Mouse (Mus musculus) adrenal gland, postnatal 25 days (tissue): ENCODE measurements around the gene Ear6. TPM values are rescaled to one million over a fixed set of nuclear protein-coding genes. Genes with fewer than 3 reads are reported as not detected.
"Not testable (repeated sequence)": the region's sequence is repeated elsewhere in the genome, so short reads cannot be mapped to it uniquely, and the experiment has no call there.

Experiments used
- DNase-seq: peaks from one replicate; pipeline ENCODE4 v3.0.0; 2021; ENCODE audit warnings: mixed read lengths
- long read RNA-seq: library from polyadenylated mRNA; stranded (forward); transcript quantifications from one replicate; pipeline ENCODE4 v2.0.0, GENCODE M21; 2021
- total RNA-seq: library from RNA; stranded (reverse); gene quantifications from 2 replicates; pipeline ENCODE4 v1.2.3, GENCODE M21; 2021

The Ear6 gene
- not detected in 2 replicates for total RNA-seq
- long read RNA-seq, result 0 reads

DNA sequence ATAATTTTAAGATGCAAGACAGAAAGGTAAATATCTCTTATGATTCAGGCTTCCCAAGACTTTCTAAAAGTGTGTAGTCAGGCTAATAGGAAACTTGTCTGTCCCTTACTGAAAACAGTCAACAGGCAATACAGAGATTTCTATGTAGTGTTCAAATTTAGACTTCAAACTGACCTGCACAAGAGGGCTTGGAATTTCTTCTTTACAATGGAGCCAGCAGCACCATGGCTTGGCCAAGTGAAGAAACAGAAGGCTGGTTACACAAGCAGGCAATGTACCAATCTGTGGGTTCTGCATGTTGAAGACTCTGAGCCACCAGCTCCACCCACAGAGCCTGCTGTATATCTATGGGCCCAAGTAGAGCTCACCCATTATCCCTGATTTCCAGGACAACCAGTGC, at the start of gene Ear6:
Gene Ear6 (plus strand): TSS at position 301 of the 400 bp plus-strand sequence.
- no peak for DNase-seq

DNA sequence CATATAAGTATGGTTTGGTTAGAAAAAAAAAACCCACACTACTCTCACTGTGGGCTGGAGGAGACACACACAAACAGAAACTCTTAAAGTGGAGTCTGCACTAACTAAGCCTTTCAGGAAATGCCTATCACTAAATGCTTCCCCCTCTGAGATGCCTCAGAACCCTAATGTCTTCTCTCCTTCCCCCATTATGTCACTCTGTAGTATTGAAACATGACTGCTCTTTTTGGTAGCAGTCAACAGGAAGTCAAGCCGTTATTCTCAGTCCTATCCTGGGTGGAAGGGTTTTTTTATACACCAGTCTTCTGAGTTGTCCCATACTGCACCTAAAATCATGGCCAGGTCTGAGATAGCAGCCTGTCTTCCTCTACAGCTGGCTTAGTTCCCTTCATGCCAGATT, 26.9 kb upstream of the Ear6 start:
- no peak for DNase-seq

DNA sequence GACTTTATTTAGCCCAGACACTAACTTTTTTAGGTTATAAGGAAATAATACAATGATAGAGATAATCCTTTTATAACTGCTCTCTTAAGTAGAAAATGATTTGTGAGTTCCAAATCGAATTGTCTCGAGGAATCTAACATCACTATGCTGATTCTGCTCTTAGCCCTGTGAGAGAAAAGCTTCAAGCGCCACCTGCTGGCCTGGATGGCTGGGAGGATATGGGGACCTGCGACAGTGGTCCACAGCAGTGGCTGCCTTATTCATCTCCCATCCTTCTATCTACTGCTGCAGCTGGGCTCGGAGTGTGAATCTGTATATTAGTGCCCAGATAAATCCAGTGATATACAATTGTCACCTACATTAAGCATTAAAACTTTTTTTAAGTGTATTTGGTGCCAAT, 25.7 kb upstream of the Ear6 start:
- DNase-seq, result peak; percentile 34

DNA sequence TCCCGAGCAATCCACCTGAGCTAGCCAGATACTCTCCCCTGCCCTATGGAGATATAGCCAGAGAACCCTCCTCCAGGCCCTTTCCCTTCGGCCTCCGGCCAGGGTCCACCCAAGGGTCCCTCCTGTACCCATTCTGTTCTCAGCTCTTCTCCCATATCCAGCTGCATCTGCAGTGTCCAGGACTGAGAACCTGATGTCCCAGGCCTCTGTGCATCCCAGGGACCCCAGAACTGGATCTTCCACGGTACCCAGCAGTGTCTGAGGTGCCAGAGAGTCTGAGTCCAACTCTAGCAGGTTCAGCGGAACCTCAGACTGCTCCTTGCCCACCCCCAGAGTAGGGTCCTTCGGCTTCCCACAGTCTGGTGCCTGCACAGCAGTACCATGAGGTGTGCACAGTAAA, 24.3 kb upstream of the Ear6 start:
- no peak for DNase-seq

DNA sequence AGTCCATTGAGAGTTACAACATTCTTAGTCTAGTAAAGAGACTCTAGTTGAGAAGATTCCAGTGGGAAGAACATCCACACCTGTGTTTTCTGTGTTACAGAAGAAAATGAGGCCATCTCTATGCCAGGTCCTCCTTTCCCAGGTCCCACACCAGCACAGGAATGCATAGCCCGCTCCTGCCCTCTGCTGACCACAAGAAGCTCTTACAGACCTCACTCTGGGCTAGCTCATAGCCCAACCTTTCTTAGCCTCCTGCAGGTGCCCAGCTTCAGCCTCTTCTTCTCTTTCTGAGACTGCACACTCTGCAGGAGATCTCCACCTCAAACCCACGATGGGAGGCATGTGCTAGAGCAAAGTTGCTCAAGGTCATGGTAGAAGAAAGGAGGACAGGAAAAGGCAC, 15.0 kb upstream of the Ear6 start:
- not testable (repeated sequence) for DNase-seq

DNA sequence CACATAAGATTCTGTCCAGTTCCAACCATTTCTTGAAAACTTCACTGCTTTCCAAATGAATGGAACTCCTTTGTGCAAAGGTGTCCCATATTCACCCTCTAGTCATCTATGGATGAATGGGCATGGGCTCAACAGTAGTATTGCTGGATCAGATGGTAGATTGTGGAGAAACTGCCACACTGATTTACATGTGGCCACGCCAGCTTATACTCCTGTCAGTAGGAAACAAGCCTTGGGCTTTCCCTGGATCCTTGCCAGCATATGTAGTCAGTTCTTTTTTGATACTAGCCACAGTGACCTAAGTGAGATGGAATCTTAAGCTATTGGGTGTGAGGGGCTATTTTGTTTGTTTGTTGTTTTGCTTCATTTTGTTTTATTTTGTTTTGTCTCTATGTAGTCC, 11.2 kb upstream of the Ear6 start:
- no peak for DNase-seq

DNA sequence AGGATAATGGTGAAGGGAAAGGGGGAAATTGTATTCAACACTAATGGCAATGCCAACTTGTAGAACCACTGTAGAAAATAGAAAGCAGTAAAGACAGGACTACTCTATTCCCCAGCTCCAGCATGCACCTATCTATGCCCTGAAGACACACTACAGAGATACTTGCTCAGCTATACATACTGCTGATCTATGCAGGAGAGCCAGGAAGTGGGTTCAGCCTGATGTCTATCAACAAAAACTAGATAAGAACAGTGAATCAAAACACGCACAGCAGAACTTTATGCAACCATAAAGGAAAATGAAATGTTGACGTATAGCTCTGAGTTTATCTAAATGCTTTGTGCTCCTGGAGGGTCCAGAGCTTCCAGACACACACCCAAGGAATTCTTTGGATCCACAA, 10.7 kb upstream of the Ear6 start:
- DNase-seq, result no peak

DNA sequence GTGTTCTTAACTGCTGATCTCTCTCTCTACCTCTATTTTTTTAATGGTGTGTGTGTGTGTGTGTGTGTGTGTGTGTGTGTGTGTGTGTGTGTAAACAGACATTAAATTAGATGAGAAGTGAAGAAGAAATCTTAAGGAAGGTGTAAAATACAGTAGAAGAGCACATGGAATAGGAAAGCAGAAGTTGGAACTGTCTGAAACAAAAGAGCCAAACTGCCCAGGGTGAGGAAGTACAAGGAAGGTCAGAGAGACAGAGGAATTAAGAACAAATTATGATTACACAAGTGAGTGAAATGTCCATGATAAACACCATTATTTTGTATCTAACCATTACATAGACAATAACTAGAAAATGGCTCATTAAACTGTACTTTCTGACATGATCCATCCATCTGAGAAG, 9.6 kb upstream of the Ear6 start:
- DNase-seq, result no peak

DNA sequence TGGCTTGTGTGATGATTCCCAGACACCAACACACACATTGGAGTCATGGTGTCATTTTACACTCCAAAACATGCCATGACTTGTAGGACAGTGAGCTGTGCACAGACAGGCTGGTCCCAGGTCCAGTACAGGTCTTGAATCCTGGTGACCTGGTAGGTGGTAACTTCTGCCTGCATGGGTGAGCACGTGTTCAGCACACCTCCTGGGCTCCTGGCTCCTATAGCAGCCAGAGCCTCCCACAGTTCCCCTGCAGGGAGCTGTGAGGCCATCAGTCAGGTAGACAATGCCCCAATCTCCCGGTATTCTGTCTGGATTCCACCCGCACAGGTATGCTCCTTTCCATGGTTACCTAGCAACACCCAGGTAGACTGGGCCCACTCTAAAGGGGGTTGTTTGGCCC, 6.9 kb upstream of the Ear6 start:
- DNase-seq, result no peak

DNA sequence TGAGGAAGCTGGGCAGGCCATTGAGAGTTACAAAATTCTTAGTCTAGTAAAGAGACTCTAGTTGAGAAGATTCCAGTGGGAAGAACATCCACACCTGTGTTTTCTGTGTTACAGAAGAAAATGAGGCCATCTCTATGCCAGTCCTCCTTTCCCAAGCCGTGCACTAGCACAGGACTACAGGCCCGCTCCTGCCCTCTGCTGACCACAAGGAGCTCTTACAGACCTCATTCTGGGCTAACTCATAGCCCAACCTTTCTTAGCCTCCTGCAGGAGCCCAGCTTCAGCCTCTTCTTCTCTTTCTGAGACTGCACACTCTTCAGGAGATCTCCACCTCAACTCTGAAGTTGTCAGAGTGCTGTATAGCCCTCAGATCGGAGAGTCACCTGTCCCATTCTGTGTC, 2.5 kb upstream of the Ear6 start:
- not testable (repeated sequence) for DNase-seq

DNA sequence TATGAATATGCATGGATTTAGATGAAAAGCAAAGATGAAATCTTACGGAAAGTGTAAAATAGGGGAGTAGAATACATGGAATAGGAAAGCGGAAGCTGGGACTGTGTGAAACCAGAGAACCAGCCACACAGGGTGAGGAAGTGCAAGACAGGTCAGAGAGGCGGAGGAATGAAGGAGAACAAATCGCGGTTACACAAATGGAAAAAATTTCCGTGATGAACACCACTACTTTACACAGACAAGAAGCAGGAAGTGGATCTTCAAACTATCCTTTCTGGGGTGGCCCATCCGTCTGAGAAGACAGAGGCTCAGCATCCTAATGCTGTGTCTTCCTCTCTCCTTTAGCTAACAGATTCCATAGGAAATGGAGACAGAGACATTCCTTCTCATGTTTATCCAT, 1.8 kb downstream of the Ear6 start:
- not testable (repeated sequence) for DNase-seq

DNA sequence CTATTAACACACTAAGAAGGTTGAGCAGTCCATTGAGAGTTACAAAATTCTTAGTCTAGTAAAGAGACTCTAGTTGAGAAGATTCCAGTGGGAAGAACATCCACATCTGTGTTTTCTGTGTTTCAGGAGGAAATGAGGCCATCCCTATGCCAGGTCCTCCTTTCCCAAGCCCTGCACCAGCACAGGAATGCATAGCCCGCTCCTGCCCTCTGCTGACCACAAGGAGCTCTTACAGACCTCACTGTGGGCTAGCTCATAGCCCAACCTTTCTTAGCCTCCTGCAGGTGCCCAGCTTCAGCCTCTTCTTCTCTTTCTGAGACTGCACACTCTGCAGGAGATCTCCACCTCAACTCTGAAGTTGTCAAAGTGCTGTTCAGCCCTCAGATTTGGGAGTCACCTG, 10.1 kb downstream of the Ear6 start:
- peak; percentile 43 for DNase-seq

DNA sequence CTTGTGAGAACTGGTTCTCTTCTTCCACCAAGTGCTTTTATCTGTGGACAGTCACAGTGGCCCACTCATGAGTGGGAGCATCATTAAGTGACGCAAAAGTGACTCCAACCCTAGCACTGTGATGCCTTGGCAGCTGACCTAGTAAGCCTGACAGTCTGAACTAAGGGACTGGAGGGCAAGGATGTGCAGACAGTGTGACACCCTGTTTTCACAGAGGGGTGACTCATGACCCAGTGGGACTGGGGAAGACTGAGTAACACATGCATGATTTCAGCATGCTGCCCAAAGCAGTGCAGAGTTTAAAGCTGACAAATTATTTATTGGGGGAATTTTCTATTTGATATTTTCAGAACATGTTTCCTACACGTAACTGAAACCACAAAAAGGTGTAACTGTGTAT, 17.3 kb downstream of the Ear6 start:
- peak; percentile 24 for DNase-seq

DNA sequence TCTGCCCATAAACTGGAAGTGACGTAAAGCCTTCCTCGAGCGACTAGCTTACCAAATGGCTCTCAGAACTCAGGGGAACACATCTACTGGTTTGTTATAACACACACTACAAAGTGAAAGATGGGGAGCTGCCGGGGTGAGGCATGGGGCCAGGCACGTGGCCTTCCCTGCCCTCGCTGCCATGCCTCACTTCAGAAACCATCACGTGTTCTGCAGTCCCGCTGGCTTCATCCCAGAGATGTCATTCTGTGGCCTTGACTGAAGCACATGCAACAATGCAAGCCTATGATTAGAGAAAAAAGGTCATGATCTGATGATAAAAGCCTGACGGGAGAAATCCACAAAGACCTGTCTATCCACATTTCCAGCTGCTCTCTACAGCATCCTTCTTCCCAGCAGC, 18.2 kb downstream of the Ear6 start:
- peak; percentile 77 for DNase-seq

DNA sequence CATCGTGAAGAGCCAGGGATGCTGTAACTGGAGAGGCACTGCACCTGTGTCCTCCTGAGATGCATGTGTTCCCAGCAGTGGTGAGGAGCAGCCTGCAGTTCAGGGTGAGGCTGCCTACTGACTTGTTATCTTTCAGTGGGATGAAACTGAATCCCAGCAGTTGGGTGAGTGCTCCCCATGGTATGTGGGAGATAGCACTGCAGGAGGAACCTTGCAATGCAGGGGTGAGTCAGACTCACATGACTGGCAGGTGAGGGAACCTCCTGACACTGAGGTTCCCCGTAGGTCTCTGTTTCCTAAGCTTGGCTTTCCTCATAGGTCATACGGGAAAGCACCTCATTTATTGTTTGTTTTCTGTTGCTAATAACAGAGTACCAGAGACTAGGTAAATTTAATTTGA, 24.0 kb downstream of the Ear6 start:
- no peak for DNase-seq

DNA sequence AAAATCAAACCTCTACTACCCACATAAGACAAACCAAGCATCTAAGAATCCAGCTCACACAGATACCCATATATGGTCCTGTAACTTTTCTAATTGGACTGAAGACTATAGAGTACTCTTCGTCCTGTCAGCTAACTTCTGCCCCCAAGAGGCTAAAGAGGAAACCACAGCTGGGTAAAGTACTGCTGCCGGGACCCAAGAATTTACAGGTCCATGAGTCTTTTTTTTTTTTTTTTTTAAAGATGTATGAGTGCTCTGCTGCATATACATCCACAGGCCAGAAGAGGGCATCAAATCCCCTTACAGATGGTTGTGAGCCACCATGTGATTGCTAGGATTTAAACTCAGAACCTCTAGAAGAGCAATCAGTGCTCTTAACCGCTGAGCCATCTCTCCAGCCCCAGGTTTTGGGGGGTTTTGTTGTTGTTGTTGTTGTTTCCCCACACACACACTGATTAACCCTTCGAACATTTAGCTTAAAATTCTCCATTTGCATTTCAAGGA, 30.1 kb downstream of the Ear6 start:
- peak; percentile 55 for DNase-seq

DNA sequence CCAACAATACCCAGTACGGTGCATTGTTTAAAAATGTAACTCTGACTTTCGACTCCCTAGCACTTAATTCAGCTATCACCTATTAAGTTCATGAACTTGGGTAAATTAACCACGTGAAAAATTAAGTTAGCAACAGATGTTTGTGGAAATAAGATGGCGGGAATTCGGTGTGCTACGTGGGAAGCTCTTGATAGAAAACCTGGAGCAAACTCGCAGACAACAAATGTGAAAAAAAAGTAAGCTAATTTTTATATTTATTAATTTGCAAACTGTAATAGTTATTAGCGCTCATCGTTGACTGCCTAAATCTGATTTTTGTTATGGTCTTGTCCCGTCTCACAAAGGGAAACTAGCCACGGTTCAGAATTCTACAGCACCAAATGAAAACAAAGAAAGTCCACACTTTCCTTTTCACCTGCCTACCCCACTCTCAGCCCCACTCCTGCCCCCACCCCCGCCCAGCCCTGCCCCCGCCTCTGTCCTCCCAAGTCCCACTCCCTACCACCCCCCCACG, 30.6 kb downstream of the Ear6 start:
- no peak for DNase-seq

DNA sequence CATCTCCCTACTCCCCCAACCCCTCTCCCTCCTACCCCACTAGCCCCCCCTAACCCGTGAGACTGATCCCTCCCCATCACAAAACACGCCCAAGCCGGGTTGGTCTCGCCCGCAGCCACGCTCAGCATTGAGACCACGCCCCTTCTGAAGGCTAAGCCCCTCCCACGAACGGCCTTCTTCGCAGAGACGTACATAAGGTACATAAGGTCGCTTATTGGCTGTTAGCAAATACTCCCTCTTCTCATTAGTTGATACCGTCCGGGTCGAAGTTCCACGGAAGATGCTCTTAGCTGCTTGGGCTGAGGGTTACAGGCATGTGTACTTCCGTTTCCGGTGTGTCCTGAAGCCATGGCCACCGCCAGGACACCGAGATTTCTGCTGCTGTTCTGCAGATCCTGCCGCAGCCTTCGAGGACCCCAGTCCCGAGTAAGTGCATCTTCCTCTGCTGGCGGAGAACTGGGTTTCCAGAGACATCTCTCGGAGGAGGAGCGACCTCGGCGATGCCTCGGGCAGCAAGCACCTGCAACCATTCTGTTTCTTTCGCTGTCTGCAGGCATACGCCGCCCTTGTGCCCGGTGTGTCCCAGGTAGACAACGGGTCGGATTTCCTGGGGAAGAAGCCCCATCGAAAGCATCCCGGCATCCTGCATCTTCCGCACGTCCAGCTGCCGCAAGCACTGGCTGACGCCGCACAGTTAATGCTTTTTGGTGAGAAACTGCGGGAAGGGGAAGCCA, 31.3 kb downstream of the Ear6 start, which contains the start of gene Mettl17:
Gene Mettl17 (plus strand): TSS at position 245 of the 734 bp plus-strand sequence.
- peak; percentile 90 for DNase-seq

DNA sequence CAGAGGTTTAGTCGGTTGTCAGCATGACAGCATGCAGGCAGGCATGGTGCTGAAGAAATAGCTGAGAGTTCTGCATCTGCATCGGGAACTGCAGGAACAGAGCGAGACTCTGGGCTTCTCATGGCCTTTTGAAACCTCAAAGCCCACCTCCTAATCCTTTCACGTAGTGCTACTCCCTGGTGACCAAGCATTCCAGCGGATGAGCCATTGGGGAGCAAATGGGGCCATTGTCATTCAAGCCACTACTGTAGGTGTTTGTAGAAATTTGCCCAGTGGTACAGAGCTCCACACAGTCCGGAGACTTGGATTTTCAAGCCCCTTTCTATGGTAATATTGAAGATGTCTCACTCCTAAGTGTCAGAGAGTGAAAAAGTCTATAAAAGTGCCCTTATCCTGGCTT, 32.6 kb downstream of the Ear6 start:
- DNase-seq, result no peak

DNA sequence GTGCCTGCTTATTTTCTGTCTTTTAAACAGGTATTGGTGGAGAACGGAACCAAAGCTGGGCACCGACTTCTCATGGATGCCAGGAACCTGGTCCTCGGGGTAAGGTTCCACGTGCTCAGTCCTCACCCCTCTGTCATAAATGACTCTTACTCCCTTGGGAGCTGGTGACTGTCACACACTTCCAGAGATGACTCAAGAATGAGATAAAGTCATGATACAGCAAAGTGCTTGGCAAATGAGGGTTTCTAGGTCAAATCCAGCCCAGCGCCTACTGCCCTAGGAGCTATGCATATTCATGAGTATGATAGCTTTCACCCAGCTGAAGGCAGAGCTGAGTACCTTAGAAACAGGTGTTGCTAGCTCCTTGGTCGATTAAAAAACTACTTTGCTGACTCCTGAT, 36.3 kb downstream of the Ear6 start:
- DNase-seq, result no peak

DNA sequence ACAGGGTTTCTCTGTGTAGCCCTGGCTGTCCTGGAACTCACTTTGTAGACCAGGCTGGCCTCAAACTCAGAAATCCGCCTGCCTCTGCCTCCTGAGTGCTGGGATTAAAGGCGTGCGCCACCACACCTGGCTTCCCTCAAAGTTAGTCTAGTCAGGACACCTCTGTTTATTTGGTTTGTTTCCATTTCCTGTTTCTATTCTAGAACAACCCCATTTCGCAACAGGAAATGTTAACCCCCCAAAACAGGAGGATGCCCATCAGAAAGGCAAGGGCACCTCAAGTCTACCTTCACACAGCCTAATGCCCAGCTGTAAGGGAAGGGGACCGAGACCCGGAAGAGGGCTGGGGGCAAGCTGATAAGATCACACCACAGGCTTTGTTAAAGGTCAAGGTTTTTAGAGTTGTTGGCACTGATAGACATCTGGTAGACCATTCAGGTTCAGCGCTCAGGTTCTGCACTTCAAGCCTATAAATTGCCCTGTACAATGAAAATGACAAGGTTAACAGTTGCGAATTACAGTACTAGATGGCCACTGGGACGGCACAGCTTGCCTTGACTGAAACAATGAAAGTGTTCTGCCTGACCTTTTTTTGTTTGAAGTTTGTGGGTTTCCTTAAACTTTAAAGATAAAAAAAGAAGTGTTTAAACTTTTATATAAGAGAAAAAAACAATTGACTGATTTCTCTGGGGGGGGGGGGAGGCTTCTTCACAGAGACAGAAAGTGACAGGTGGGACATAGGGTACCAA, 38.9 kb downstream of the Ear6 start, which contains the start of gene Slc39a2:
Gene Slc39a2 (plus strand): TSS at position 699 of the 749 bp plus-strand sequence.
- no peak for DNase-seq

DNA sequence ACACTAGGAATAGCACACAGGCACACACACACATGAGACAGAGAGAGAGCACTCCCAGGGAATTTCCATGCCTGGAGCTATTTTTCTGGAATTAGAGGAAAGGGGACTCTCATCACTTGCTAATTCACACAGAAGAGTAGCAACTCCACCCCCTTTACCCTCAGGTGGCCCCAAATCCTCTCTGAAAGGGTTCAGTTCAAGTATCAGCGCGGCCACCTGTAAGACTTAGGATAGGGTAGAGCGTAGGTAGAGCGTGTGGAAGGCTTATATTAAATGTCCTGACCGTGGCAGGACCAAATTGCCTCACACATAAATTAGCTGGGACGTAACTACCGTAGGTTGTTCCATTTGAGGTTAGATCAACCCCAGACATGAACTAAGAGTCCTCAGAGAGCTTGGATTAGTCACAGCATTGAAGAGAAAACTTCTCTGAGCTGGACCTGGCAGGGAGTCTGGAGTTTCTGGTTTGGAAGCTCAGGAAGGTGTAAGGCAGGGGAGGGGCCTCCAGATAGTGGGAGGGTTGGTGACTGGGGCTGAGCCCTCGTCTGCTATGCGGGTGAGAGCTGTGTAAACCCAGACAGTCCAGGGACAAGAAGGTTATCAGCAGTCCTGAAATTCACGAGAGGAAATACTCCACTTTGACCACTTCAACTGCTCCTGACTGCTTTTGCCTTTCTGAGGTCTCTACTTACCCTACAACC, 39.7 kb downstream of the Ear6 start:
- no peak for DNase-seq

DNA sequence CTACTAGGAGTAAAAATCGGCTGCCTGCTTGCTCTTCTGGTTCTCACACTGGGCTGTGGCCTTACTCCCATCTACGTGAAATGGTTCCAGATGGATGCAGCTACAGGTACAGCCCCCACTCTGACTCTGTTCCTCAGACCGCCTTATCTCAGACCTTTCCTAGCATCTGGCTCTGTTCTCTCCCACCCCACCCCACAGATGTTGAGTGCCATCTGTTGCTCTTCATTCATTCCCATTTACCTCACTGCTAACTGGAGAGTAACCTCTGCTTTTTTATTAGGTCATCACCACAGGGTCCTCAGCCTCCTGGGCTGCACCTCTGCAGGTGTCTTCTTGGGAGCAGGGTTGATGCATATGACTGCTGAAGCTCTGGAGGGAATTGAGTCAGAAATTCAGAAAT, 40.3 kb downstream of the Ear6 start:
- DNase-seq, result no peak
